Mouse (Mus musculus): ENCODE data around the gene Gm29609. TPM values are rescaled to one million over a fixed set of nuclear protein-coding genes. Genes with fewer than 3 reads are reported as not detected.
A peak's percentile ranks its signal among the peaks of the same experiment; 100 is the strongest.
"Not testable (repeated sequence)": the region's sequence is repeated elsewhere in the genome, so short reads cannot be mapped to it uniquely, and the experiment has no call there.

The Gm29609 gene
- 1 to 10 TPM; 1.3 to 4.9 (median 3.1) TPM for total RNA-seq (2022)

DNA sequence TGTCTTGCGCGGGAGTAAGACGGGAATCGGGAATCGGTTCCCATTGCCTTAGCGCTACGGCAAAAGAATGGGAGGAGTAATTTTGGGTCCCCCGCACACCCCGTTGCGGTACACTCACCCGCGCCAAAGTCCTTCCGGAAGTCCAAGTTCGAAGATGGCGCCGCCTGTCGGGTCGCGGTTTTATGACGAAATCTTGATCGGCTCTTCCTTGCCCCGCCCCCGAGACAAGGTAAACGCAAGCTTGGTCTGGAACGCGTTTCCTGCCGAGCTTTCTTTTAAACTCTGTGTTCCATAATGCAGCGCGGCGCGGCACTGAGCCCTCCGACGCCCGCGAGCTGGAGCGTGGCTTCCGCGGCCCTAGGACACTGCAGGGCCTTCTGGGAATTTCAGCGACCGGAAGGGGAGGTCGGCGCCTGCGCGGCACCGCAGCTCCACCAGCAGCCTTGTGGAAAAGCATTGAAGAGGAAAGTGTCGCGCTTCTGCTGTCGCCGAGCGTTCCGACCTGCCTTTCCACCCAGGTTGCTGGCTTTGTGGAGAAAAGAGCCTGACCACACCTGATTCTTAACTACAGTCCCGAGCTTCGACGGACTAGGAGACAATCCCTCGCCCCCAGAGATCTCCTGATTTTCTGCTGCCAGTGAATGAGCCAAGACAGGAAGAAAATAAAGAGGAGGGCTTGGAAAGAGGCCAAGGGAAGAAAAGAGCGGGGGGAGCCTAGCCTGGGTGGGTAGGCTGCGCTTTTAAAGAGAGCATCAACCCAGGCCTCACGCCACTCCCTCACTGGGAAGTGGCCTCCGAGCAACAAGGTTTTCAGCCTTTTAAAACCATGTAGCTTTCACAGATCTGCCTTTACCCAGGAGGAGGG, at the start of gene Gm29609, which contains the start of gene Gtf3c2:
Gene Gm29609 (minus strand): TSS at position 146 of the 865 bp plus-strand sequence.
Gene Gtf3c2 (minus strand): TSS at position 379 of the 865 bp plus-strand sequence.
- peak; percentile 96 for DNase-seq (ENCODE audit: low spot score in 2 of 2)

DNA sequence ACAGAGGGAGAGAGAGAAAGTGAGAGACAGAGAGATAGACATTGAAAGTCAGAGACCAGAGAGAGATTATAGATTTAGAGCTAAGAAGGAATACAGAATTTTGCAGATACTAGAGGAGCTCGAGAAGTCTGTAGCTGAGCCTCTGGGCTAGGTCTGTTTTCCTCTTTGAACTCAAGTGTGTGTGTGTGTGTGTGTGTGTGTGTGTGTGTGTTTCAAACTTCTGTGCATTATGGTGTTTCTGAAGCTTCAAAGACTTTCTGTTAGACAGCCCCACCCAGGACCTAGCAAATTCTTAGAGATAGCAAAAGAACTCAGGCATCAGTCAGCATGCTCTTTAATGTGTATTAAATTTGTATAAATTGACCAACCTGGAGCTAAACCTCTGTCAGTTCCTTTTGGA, 46.9 kb upstream of the Gm29609 start:
- no peak for DNase-seq (ENCODE audit: low spot score in 2 of 2)

DNA sequence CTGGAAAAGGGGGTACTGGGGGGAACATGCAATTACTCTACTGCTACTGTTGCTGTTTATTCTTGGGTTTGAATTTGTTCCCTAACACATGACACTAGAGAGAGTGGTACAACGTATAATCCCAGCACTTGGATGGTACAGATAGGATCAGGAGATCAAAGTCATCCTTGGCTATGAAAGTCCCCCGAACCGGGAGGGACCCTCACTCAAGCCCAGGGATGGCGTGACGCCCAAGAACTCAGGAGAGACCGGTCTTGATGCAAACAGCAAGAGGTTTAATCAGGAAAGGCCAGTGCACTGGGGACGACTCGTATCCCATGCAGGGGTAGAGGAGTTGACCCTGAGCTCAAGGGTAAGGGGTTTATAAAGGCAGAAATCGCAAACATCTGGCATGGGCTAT, 43.0 kb upstream of the Gm29609 start:
- no peak for DNase-seq (ENCODE audit: low spot score in 2 of 2)

DNA sequence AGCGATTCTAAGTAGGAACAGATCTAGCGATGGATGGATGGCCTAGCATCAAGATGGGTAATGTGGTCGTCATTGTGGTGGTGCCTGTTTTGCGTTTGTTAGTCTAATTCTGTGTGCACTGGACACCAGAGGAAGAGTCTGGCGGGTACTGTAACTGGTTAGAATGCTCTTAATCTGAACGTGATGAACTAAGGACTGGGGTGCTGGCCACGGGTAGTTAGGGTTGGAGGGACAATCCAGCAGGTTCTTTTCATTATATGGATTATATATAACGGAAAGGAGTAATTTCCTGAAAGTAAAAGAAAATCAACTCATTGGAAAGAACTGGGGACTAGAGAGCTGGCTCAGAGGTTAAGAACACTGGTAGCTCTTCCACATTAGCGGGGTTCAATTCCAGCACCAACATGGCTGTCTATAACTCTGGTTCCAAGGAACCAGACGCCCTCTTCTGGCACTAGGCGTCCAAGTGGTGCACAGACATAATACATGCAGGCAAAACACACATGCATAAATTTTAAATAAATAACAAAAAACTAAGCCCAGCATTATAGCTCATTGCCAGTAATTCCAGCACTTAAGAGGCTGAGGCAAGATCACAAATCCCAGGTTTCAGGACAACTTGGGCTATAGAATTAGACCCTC, 41.7 kb upstream of the Gm29609 start:
- peak in 1 of 2 experiments; percentile 26 for DNase-seq (ENCODE audit: low spot score in 2 of 2)

GRCm38 (mm10) chr5:31220448-31221303, 41.0 kb upstream of the Gm29609 start, which contains the start of gene Ppm1g:
TSS of gene Ppm1g (minus strand) at chr5:31220687.
- DNase-seq (ENCODE audit: low spot score in 2 of 2), result peak; percentile 91 to 95

- DNase-seq (ENCODE audit: low spot score in 2 of 2), result peak in 1 of 2 experiments; percentile 38
Observed at GRCm38 (mm10) chr5:31219911-31220447, 40.3 kb upstream of the Gm29609 start.

DNA sequence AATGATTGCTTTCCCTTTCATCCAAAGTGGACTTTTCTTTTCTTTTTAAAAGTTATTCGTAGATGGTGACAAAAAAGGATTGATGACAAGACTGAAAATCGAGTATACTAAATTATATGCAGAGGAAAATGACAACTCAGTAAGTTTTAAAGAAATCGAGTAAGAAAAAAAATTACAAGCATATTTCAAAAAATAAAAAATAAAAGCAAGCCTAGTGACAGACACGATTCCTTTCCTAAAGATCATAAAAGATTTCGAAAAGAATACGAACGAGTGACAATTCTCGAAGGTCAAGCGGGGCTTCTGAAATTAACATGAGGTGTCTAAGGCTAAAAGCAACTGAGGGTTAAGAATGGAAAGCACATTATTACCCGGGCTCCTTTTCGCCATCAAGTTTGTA, 39.8 kb upstream of the Gm29609 start:
- no peak for DNase-seq (ENCODE audit: low spot score in 2 of 2)

DNA sequence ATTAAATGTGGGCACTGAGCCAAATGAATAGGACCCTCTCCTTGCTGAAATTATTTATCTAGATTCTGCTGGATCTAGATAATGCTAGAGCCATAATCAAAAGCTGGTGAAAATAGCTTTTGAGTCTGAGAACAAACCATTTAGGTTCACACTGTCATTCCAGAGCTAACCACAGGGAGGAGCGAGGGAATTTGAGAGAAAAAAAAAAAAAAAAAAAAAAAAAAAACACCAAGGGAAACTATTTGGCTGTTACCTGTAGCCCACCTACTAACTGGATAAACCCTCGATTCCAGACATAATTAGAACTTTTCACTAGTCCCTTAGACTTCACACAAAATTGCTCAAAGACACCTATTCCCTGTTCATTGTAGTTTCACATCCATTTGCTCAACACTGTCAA, 39.4 kb upstream of the Gm29609 start:
- no peak for DNase-seq (ENCODE audit: low spot score in 2 of 2)

DNA sequence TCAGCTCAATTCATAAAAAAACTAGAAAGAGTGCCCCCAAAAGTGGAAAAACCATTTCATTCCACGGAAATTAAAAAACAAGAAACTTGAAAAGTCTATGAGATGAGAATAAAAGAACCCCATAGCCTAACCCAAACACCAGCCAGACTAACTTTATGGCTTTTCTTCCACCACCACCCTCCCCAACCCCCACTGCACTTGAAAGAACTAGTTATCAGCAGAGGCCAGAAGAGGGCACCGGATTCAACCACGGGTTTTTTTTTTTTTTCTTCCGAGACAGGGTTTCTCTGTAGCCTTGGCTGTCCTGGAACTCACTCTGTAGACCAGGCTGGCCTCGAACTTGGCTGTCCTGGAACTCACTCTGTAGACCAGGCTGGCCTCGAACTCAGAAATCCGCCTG, 38.6 kb upstream of the Gm29609 start:
- no peak for DNase-seq (ENCODE audit: low spot score in 2 of 2)

- DNase-seq (ENCODE audit: low spot score in 2 of 2), result not testable (repeated sequence)
Observed at GRCm38 (mm10) chr5:31216554-31216953, 36.8 kb upstream of the Gm29609 start.

- no peak for DNase-seq (ENCODE audit: low spot score in 2 of 2)
Observed at GRCm38 (mm10) chr5:31204421-31204820, 24.7 kb upstream of the Gm29609 start.

DNA sequence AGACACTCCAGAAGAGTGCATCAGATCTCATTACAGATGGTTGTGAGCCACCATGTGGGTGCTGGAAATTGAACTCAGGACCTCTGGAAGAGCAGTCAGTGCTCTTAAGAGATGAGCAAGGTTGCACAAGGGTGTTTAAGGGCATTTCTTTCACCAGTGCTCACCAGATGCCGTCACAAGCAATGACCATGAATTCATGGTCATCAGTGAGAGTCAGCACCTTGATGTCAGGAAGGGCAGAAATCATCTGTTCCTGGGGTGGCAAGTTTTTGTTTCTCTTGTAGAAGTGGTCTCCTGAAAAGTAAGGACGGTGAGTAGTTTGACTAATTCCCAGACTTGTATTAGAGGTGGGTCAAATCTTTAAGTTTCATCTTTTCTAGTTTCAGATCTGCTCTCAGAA, 24.2 kb upstream of the Gm29609 start:
- no peak for DNase-seq (ENCODE audit: low spot score in 2 of 2)

DNA sequence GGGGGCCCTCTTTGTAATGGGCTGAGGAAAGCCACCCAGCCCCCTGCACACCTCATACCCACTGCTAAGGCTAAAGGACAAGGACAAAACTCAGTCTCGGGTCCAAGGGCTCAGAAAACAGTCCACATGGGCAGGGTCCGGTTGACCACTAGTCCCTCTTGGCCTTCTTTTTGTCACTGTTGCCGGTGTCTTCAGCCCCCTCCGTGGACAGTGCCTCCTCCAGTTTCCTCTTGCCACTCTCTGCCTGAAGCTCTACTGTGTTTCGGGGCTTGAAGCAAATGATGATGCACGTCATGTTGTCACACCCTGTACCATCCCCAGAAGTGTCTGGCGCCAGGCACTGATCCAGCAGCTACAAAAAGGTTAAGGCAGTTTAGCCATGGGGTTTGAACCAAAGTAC, 23.2 kb upstream of the Gm29609 start:
- no peak for DNase-seq (ENCODE audit: low spot score in 2 of 2)

GRCm38 (mm10) chr5:31201742-31202590, 22.3 kb upstream of the Gm29609 start, which contains the start of gene Zfp513:
TSS of gene Zfp513 (minus strand) at chr5:31202303.
- peak; percentile 98 to 99 for DNase-seq (ENCODE audit: low spot score in 2 of 2)

GRCm38 (mm10) chr5:31201042-31201741, 21.5 kb upstream of the Gm29609 start:
- DNase-seq (ENCODE audit: low spot score in 2 of 2), result no peak

DNA sequence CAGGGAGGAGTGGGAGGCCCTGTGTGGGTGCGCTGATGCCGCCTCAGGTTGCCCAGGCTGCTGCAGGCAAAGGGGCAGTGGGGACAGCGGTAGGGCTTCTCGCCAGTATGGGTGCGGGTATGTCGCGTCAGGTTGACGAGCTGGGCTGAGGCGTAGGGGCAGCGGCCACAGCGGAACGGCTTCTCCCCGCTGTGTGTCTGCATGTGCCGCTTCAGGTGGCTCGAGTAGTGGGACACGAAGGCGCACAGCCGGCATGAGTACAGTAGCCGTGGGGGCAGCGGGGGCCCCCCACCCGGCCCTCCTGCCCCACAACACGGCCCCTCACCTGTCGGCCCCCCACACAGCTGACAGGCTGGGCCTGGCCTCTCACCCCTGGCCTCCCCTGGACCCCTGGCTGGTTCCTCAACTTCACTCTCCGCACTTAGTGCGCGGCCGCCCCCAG, 20.6 kb upstream of the Gm29609 start:
- DNase-seq (ENCODE audit: low spot score in 2 of 2), result no peak

DNA sequence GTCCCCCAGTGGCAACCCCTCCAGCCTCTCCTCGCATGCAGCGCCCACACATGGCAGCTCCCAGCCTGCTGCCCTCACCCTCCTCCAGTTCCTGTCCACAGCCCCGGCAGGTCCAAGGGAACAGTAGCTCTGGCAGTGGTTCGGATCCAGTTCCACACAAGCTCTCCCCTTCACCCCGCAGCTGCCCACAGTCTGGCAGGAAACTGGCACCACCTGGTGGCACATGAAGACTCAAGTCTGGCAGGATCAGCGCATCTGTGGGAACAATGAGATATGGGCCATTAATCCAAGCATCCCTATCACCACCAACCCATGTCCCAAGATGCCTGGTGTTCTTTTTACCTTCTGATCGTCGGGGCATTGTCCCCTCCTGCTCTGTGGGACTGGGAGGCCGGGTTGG, 20.2 kb upstream of the Gm29609 start:
- DNase-seq (ENCODE audit: low spot score in 2 of 2), result no peak

GRCm38 (mm10) chr5:31199321-31199892, 19.7 kb upstream of the Gm29609 start:
- DNase-seq (ENCODE audit: low spot score in 2 of 2), result no peak

DNA sequence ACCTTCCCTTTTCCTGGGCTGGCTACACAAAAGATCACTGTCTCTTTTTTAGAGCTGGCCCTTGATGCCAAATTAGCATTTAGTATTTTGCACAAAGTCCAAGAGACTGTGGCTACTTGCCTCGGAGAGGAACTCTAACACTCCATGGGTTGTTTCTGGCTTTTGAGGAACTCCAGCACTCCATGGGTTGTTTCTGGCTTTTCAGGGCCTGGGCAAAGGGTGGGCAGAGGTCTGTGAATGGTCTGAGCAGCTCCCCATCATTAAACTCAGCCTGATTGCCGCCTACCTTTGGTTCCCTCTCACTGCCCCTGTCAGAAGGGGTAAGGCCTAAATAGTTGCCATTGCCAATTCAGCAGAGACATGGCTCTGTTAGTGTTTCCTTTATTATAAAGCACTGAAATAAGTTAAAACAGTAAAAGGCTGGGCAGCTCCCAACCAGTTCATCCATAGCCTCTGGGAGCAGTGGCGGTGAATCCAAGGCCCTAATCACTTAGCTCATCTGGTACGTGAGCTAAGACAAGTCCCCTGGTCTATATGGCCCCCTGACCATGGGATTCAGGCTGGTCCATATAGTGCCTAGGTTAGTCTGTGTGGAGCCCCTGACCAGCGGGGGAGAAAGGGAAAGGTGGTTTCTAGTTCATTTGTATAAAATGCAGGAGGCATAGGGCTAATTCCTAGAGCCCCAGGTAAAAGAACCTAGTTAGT, 19.1 kb upstream of the Gm29609 start:
- DNase-seq (ENCODE audit: low spot score in 2 of 2), result no peak
